Mouse (Mus musculus) left cerebral cortex, adult 18-20 months (tissue): ENCODE data around the gene Pip5k1c. TPM values are rescaled to one million over a fixed set of nuclear protein-coding genes. Genes with fewer than 3 reads are reported as not detected.

Experiments used
- DNase-seq, 2 experiments: peaks; one replicate each; pipeline ENCODE4 v3.0.0; 2021 to 2022; ENCODE audit warnings: low spot score in 2 of 2, mixed read lengths in 1 of 2
- total RNA-seq, 2 experiments: library from RNA; stranded (reverse); gene quantifications; 2 replicates each; pipeline ENCODE4 v1.2.3; 2021

Gene Pip5k1c
- total RNA-seq, 2 experiments from 2014 or later, result 415 to 417 TPM

DNA sequence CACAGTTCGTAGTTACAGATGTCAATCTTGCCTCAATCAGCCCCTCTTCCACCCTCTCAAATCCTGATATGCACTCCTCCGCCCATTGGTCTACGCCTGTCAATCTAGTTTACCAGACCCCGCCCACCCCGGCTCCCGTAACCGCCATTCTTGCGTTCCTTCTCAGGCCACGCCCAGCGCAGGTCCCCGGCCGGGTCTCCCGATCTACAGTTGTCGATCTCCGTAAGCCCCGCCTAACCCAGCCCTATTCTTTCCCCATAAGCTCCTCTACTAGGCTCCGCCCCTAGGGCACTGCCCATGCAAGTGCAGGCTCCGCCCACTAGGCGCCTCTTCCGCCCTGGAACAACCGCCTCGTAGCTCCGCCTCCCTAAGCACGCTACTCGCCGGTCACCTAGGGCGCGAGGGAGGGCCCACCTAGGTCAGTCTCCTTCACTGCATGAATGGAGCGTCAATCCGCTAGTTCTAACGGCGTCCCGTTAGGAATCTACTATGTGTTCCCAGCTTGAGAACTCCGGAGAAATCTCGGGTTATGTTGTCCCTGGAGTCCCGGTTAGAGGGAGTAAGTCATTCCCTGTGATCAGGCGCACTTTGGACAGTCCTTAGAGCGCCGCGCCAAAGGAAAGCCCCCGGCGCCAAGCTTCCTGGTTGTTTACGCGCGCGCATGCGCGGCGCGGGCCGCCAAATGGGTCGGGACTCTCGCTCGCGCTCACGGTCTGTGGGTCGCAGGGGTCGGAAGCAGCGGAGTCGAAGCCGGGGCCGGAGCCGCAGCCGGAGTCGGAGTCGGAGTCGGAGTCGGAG is 28.0 kb downstream of the Pip5k1c start, which contains the start of gene Cactin:
Cactin (plus strand) TSS at position 554 of the 798 bp plus-strand sequence.
- DNase-seq, result peak; percentile 97 to 98

DNA sequence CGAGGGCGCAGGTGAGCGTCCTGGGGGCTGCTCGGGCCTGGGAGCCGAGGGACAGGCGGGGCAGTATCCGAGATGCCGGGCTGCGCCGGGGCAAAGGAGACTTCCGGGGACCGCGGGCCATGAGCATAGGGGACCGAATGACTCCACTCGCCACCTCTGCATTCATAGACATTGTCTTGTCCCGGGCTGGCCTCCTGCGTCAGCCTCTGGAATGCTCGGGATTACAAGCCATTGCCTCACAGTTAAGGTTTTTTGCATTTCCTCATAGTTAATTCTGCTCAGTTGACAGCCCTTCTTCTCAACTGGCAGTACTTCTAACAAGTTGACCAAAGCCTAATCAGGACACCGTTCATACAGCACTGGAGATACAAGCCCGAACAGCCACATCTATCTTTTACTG is 28.7 kb downstream of the Pip5k1c start:
- DNase-seq, result no peak

DNA sequence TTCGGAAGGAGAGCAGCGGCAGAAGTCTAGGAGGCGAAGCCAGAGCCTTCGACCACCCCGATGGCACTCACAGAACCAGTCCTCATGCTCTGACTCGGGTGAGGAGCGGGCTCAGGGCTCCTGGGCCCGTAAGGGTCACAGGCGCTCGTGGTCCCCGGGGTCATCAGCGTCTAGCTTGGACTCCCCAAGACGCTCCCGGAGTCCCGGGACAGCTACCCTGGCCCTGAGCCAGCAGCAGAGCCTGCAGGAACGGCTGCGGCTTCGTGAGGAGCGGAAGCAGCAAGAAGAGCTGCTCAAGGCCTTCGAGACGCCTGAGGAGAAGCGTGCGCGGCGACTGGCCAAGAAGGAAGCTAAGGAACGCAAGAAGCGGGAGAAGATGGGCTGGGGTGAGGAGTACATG is 29.7 kb downstream of the Pip5k1c start:
- DNase-seq, result no peak

DNA sequence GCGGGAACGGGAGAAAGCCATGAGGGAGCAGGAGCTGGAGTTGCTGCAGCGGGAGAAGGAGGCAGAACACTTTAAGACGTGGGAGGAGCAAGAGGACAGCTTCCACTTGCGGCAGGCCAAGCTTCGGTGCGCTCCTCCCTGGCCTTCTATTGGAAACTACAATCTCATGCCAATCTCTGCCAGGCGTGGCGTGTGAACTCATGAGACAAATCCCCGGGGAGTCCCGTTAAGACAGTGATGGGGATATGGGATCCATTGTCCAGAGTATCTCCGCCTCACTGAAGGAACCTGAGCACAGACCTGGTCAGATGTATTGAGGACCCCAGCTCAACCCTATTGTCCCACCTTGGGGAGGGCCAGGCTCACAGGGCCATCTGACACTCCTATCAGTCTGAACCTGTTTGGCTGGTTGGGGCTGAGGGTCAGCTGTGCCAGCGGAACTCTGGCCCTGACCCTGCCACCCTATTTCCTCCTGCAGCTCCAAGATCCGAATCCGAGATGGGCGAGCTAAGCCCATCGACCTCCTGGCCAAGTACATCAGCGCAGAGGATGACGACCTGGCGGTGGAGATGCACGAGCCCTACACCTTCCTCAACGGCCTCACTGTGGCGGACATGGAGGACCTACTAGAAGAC is 30.5 kb downstream of the Pip5k1c start:
- DNase-seq, result no peak

DNA sequence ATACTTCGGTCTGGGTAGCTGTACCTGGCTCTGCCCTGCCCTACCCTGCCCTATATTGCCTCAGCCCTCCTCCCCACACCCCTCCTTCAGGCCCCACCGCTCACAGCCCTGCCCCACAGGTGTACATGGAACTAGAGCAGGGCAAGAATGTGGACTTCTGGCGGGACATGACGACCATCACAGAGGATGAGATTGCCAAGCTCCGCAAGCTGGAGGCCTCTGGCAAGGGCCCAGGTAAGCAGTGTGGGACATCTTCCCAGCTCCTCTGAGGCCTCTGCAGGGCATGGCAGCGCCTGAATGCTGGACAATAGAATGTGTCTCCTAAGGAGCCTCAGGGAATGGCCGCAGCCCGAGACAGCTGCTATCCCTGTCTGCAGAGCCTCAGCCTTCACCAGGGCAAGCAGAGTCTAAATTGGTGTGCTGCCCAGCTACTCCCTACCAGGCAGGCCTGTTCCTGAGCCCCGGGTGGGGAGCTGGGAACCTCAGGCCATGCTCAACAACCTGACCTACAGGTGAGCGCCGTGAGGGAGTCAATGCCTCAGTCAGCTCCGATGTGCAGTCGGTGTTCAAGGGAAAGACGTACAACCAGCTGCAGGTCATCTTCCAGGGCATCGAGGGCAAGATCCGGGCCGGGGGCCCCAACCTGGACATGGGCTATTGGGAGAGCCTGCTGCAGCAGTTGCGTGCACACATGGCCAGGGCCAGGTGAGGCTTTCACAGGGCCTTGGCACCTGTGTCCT is 31.2 kb downstream of the Pip5k1c start:
- no peak for DNase-seq

DNA sequence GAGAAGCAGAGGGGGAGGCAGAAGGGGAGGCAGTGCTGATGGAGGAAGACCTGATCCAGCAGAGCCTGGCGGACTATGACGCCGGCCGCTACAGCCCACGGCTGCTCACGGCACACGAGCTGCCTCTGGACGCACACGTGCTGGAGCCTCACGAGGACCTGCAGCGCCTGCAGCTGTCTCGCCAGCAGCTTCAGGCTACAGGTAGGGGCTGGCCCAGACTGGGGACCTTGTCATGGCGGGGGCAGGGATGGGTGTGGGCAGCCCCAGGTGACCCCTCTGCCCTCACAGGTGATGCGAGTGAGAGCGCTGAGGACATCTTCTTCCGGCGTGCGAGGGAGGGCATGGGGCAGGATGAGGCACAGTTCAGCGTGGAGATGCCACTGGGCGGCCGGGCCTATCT is 32.4 kb downstream of the Pip5k1c start:
- no peak for DNase-seq

DNA sequence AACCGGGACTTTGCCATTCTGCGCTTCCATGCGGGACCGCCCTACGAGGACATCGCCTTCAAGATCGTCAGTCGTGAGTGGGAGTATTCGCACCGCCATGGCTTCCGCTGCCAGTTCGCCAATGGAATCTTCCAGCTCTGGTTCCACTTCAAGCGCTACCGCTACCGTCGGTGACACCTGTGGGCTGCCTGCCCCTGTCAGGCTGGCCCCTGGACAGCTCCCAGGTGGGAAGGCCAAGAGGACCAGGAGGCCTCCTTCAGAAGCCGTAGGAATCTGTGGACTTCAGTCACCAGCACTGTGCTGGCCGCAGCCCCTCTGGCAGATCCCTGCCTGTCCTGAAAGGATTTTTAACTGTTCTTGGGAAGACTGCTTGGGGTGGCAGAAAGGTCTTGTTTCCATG is 33.0 kb downstream of the Pip5k1c start:
- no peak for DNase-seq

DNA sequence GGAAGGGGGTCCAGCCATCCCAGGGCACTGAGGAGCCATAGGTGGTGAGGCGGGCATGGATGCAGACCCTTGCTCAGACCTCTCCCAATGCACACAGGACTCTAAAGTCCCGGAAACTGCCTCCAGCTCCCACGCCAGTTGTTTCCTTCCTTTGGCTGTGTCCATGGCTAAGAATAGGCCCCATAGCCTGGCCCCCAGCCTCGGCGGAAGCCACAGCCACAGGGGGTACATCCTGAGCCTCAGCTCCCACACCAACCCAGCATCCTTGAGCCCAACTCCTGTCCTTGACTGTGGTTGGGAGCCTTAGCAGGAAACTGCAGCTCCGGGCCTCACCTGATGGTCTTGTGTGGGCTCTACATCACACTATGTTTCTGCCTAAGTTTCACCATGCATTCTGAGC is 34.1 kb downstream of the Pip5k1c start:
- no peak for DNase-seq

DNA sequence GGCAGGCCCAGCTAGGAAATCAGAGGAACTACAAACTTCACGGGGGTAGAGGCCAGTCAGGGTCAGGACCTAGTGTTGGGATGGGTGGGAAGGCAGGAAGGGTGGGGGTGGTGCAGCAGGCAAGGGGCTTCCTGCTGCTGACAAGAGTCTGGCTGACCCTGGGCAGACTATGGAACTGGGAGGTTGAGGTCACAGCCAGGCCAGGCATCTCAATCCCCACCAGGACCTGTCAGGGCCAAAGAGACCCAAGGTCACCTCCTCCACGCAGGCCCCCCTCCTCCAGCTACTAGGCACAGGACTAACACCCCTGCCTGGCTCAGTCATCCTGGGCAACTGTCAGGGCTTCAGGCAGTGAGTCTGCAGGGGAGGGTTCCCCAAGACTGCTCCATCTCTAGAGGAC is 35.2 kb downstream of the Pip5k1c start:
- no peak for DNase-seq

DNA sequence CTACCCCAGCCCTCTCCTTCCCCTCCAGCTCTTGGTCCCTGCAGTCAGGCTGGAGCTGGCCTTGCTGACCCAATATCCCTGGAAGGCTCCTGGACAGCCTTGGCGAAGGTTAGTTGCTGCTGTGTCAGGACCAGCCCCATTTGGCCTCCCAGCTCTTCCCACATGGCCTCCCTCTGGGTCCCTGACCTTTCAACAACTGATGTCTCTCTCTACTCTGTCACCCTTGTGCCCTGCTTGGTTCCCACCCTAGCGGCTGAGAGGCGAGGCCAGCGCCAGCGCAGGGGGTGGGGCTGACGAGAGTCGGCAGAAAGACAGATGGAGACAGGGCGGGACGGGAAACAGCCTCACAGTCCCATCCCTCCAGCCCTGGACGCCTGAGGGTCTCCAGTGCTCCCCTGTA is 35.6 kb downstream of the Pip5k1c start, which contains the start of gene Tbxa2r:
Tbxa2r (plus strand) TSS at position 346 of the 400 bp plus-strand sequence.
- no peak for DNase-seq

DNA sequence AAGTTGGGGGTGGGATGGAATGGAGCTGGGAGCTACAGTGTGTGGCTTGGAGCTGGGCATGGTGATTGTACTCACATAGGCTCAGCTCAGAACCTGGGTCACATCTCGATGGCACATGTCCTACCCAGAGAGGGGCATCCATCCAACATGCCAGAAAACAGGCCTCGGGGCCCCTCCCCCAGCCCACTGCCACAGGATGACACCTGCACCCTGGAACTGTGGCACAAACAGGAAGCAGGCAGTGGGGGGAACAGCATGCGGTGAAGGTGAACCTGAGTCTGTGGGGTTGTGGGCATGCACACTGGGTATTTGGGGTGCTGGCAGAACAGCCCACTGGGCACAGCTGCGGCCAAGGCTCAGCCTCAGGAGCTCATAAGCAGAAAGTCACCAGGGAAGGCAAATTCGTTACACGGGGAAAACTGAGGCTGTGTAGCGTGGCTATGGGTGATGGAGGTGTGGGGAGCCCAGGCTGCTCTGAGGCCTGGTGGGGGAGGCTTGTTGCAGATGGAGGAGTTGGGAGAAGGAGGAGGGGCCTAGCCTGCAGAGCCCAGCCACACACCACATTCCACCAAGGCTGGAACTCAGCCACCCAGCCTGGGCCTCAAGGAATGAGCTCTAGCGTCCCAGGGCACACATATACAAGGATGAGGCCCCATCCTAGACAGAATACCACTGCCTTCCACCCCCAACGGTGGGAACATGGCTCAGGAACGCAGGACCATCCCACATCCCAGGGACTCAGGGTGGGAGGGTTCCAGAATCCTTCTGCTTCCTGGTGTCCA is 36.6 kb downstream of the Pip5k1c start:
- DNase-seq, result no peak

DNA sequence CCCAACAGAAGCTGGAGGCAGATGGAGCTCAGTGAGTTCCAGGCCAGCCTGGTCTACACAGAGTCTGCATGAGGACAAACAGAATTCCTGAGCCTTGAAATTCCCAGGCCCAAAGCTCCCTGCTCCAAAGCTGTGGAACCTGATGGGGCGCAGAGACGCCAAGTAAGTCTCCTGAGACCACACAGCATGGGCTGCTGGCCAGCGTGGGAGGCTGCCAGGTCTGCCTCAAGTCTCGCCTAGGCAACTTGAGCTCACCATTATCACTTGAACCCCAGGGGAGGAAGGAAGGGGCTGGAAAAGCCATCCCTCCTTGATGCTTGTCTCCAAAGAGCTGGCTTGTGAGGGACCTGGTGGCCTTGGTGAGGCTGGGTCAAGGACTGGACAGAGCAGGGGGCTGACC is 37.2 kb downstream of the Pip5k1c start:
- DNase-seq, result no peak

DNA sequence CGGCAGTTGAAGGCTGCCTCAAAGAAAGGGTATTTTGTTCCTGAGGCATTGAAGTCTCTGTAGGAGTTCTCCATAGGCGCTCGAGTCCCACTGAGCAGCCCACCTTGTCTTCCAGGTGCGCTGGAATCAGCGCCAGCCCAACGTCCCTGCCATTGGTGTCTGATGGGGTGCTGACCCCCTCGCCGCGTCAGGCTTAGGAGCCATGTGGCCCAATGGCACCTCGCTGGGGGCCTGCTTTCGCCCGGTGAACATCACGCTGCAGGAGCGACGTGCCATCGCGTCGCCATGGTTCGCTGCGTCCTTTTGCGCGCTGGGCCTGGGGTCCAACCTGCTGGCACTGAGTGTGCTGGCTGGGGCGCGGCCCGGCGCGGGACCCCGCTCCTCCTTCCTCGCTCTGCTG is 39.5 kb downstream of the Pip5k1c start:
- no peak for DNase-seq

DNA sequence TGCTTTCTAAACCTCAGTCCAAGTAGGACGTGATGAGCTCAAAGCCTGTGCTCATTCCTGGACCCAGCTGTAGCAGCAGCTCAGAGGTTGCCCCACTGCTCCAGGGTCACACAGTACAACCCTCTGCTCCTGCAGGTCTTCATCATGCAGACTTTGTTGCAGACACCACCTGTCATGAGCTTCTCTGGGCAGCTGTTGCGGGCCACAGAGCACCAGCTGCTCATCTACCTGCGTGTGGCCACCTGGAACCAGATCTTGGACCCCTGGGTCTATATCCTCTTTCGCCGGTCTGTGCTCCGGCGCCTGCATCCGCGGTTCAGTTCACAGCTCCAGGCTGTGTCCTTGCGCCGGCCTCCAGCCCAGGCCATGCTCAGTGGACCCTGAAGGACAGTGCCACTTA is 41.6 kb downstream of the Pip5k1c start:
- DNase-seq, result no peak

DNA sequence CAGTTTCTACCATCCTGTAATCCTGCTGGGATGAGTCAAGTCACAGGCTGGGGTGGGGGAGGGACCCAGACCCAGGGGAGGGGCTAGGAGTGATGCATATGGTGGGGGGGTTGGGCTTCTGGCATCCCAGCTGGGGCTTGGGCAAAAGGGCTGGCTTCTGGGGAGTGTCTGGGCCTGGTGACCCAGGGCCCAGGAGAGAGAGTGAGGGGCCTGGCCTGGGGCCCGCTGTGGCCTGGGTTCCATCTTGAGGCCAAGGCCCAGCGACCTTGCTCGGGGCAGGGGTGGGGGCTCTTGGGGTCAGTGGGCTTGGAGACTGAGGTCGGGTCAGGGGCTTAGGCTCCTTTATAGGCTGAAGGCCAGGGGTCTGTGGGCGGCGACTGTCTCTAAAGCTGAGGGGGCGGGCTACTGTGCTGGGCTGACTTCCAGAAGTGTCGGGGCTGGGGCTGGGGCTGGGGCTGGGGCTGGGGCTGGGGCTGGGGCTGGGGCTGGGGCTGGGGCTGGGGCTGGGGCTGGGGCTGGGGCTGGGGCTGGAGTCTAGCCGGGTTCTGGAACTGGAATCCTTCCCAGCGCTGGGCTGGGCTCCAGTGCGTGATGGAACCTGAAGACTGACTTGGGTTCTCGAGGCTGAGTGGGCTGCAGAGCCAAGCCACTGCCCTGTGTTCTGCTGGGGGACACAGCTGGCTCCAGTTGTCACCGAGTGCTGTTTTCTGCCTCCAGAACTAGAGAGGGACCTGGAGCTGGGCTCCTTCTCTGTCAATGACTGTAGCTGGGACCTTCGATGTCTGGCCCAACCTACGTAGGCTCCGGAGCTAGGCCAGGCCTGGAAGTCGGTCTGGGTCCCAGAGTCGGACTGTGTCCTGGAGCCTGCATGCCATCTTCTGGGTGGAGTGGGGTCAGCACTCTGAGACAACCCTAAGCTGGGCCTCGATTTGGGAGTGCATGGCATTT is 42.9 kb downstream of the Pip5k1c start:
- DNase-seq, result no peak

DNA sequence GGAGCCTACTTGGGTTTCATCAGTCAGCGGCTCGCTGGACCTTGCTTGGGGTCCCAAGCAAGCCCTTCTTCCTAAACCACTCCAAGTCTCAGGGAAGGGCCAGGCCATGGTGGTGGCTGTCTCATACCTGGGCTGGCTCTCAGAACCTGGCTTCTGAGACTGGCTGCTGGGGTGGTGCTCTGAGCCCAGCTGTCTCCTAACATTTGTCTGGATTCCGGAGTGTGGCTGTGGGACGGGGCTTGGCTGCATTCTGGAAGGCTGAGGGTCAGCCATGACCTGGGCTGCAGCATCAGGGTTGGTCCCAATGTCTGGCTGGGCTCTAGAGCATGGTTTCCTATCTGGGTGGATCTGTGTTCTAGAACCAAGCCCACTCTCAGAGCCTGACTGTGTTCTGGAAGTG is 43.8 kb downstream of the Pip5k1c start:
- no peak for DNase-seq

DNA sequence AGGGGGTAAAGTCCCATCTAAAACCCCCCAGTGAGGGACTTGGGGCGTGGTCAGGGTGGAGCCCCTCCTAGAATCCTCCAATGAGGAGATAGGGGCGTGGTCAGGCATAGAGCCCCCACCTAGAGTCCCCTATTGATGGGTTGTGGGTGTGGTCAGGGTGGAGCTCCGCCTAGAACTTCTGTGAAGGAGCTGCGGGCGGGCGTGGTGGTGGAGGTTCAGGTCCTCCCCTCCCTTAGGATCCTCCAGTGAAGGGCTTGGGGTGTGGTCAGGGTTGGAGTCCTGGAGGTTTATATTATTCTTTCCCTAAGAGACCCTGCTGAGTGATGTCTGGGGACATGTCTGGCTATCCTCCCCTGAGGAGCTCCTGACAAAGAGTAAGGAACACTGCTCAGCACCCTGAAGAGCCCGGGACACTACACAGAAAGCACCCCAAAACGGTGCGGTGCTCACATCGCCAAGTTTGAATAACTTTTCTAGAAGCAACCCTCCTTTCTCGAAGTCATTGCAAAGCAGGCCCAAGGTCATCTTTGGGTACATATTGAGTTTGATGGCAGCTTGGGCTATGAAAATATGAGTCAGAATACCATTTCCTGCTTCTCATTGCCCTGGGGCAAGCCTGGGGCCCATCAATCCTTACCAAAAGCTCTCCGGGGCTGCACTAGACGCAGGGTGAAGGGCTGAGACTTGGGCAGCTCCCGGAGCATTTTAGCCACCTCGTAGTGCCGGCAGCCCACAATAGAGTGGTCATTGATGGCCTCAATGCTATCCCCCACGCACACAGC is 48.0 kb downstream of the Pip5k1c start:
- no peak for DNase-seq

DNA sequence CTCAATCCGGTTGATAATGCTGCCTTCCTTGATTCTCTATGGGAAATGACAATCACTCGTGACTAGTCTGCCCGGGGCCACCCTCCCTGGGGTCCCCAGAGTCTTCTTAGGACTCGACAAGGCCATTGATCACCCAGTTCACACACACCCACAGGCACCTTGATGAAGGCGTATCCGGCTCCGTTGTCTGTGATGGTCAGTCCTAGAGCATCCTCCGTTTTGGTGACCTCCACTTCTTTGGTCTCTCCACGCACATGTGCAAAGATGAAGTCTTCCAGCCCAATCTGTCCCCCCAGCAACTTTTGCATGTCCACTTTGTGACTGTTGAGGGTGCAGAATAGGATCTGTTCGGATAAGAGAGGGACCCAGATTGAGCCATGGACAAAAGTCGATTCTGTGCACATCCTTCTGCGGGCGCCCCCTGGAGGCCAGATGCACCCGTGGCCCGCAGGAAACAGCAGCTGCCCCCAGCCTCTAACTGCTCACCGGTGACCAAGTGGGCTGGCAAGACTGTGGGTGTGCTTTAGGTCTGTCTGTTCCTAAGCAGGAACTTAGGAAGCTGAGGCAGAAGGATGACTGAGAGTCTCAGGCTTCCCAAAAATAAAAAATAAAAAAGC is 48.7 kb downstream of the Pip5k1c start:
- DNase-seq, result peak; percentile 63 to 75
